Mouse (Mus musculus): ENCODE results near the gene Serpinb3d.
"Not testable (repeated sequence)": the region's sequence is repeated elsewhere in the genome, so short reads cannot be mapped to it uniquely, and the experiment has no call there.

Gene Serpinb3d

DNA sequence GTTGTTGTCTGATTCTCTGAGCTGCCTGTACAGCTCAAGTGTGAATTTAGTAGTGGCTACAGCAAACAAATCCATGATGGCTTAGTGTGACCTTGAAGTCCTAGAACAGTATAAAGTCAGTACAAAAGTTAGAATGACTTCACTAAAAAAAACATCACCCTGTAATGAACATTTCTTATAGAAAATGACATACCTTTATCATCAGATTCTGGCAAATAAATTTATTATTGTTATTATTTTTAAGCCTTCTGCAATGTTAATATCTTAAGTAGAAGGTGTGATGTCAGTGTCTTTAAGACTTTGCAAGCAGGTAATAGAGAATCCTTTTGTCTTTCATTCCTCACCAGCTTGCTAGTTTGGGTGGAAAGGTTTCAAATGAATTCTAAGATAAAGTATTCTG lies at the start of gene Serpinb3d:
TSS of gene Serpinb3d (minus strand) at position 101 of the 400 bp plus-strand sequence.
- in situ Hi-C loops (cut with MboI, MseI) = no loop called here

DNA sequence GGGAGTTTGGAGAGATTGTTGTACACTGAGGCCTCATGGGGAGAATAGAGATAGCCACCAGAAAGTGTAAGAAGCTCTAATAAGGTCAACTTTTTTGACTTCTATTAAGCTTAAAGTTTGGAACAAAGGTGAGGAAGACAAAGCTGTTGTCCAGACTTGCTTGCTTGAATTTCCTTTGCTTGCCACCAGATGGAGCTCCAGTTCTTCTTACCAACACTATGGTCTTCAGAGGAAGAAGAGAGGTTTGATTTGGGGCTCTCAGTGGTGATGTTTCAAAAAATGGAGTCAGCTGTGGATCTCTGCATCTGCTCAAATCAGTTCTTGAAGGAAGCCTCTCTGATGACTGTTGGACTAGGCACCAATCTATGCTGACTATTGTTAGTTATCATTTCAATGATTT lies 44.1 kb upstream of the Serpinb3d start:
- in situ Hi-C loops (cut with MboI, MseI) = loop anchor here (25.0 kb wide), 1 partner anchor 360 kb away; no protein-coding TSS in a partner anchor

DNA sequence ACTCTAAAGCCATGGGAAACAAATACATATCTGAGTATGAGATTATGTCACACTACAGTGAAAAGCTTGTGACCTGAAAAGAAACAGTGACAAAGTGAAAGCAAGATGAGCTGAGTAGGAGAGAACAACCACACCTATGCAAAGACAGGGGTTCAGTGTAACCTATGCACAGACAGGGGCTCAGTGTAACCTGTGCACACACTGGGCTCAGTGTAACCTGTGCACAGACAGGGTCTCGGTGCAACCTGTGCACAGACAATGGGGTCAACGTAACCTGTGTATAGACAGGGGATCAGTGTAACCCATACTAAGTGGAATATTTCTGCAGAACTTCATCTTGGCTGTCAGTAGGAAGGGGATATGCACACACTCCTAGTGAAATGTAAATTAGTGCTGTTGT lies 15.1 kb upstream of the Serpinb3d start:
- in situ Hi-C loops (cut with MboI, MseI) = no loop called here

DNA sequence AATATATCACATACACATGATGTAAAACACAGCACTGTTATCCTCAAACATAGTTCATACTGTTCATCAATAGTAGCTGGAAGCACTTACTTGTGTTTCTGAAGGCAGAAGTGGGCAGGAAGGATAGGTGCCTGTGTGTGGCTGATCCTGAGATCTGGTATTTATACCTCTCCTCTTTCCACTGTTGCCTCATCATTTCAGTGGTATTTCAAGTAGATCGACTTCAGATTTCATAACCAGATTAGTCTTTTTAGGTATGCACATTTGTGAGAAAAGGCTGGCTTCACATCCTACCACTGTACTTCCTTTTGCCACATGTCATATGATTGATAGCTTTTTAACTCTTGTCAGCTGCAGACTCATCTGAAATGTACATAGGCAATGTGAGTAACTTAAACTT lies 31.1 kb downstream of the Serpinb3d start, which contains the start of gene Serpinb3a:
TSS of gene Serpinb3a (minus strand) at position 101 of the 400 bp plus-strand sequence.
- in situ Hi-C loops (cut with MboI, MseI) = no loop called here

DNA sequence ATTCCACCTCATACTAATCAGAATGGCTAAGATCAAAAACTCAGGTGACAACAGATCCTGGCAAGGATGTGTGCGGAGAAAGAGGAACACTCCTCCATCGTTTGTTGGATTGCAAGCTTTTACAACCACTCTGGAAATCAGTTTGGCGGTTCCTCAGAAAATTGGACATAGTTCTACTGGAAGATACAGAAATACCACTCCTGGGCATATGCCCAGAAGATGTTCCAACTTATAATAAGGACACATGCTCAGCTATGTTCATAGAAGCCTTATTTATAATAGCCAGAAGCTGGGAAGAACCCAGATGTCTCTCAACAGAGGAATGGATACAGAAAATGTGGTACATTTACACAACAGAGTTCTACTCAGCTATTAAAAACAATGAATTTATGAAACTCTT lies 49.1 kb downstream of the Serpinb3d start:
- in situ Hi-C loops (cut with MboI, MseI) = not testable (repeated sequence)
